Mouse (Mus musculus) cerebellum, postnatal 10 days (tissue): ENCODE measurements around the gene Gm29106.
"Not testable (repeated sequence)": the region's sequence is repeated elsewhere in the genome, so short reads cannot be mapped to it uniquely, and the experiment has no call there.

Source experiments
- DNase-seq, 2 experiments: peaks; one replicate each; pipeline ENCODE4 v3.0.0; 2021; ENCODE audit warnings: mixed read lengths in 2 of 2

Gene Gm29106

GRCm38 (mm10) chr1:118176242-118176641, at the start of gene Gm29106:
TSS of gene Gm29106 (plus strand) at chr1:118176542.
- DNase-seq, result not testable (repeated sequence)

- DNase-seq, result no peak
Measured at GRCm38 (mm10) chr1:118228540-118228939, 52.2 kb downstream of the Gm29106 start.

- no peak for DNase-seq
Measured at GRCm38 (mm10) chr1:118236032-118236431, 59.7 kb downstream of the Gm29106 start.
